Mouse (Mus musculus) neural tube, embryonic 13.5 days (tissue): ENCODE measurements around the gene Manbal. TPM values are rescaled to one million over a fixed set of nuclear protein-coding genes. Genes with fewer than 3 reads are reported as not detected.

Experiments used
- ATAC-seq: fragments of 200-750 bp; cut with Nextera tagmentation; 2 replicates; pipeline ENCODE4 v1.8.0; 2017; ENCODE audit warnings: low read depth, mild to moderate bottlenecking, moderate TSS enrichment, moderate library complexity
- H3K27ac ChIP-seq: fragments of 300-500 bp; sonication (generic); replicated peaks from 2 replicates; pipeline ENCODE4 v1.5.1; 2015; ENCODE audit warnings: moderate library complexity, mild to moderate bottlenecking, inconsistent platforms
- H3K27me3 ChIP-seq: fragments of 300-500 bp; sonication (generic); 2 replicates; pipeline ENCODE4 v1.6.1; 2015; ENCODE audit warnings: mild to moderate bottlenecking, inconsistent platforms
- H3K36me3 ChIP-seq: fragments of 300-500 bp; sonication (generic); 2 replicates; pipeline ENCODE4 v1.6.1; 2015; ENCODE audit warnings: mild to moderate bottlenecking, inconsistent platforms
- H3K4me1 ChIP-seq: fragments of 300-500 bp; sonication (generic); replicated peaks from 2 replicates; pipeline ENCODE4 v1.6.1; 2015; ENCODE audit warnings: inconsistent platforms
- H3K4me2 ChIP-seq: fragments of 300-500 bp; sonication (generic); 2 replicates; pipeline ENCODE4 v1.6.1; 2015; ENCODE audit warnings: inconsistent platforms, mild to moderate bottlenecking, moderate library complexity
- H3K4me3 ChIP-seq: fragments of 300-500 bp; sonication (generic); 2 replicates; pipeline ENCODE4 v1.5.1; 2015; ENCODE audit warnings: mild to moderate bottlenecking, inconsistent platforms
- H3K9ac ChIP-seq: fragments of 300-500 bp; sonication (generic); 2 replicates; pipeline ENCODE4 v1.6.1; 2015; ENCODE audit warnings: moderate library complexity, mild to moderate bottlenecking, inconsistent platforms
- H3K9me3 ChIP-seq: fragments of 300-500 bp; sonication (generic); 2 replicates; pipeline ENCODE4 v1.6.1; 2016; ENCODE audit warnings: inconsistent platforms
- WGBS: fragments of 180-500 bp; shearing (Covaris S2); methylation state at CpG from one replicate; pipeline ENCODE4 v1.1.7; 2015; 5-methylcytosine and 5-hydroxymethylcytosine counted together
- polyA plus RNA-seq: library from polyadenylated mRNA; unstranded; fragments of >200 nt; fragmentation: Nextera tagmentation; extraction: Ambion mirVana; gene quantifications from 2 replicates; pipeline ENCODE4 v1.2.1, GENCODE M21; 2015

Gene Manbal
- polyA plus RNA-seq, result 77.6 and 89.9 TPM in 2 replicates

DNA sequence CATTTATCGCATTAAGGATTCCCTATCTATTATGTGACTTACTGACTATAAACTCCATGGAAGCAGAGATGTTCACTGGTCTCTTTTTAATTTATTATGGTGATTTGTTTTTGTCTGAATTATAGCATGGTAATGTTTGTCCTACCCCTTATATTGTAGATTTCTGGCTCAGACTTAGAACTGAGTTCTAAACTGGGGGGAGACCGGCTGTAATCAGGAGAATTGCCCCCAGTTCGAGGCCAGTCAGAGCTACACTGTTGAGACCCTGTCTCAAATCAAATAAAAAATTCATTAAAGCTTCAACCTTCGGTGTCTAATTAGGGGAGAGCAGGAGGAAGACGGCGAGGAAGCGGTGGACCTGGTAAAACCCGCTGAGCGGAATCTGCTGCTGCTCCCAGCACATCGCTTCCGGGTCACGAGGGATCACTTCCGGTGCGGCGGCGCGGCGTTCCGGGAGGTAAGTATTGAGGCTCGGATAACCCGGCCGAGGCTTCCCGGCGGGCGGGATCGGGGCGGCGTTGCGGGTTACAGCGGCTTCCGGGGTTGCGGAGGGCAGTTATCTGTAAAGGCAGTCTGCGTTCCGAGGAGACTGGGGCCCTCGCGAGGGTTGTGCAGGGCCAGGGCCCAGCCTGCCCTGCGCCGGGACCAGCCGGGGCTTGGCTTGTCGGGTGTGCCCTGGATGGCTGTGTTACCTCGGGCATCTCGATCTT is at the start of gene Manbal:
TSS of gene Manbal (plus strand) at position 411 of the 710 bp plus-strand sequence.
- Histone ChIP-seq H3K9me3 (no peaks in the 10 kb centered on the region), H3K4me2 (peak within 1 kb of the TSS; percentile 95), H3K4me1 (peaks cover 34% of the 10 kb centered on the region), H3K4me3 (peak within 1 kb of the TSS; percentile 69), H3K36me3 (no peaks in the 10 kb centered on the region), H3K27ac (peak within 1 kb of the TSS; percentile 90), H3K9ac (peak within 1 kb of the TSS; percentile 89), H3K27me3 (no peaks in the 10 kb centered on the region)
- WGBS, result 4% methylated on average over 42 of the region's 42 CpGs
- ATAC-seq, result peak; percentile 89

DNA sequence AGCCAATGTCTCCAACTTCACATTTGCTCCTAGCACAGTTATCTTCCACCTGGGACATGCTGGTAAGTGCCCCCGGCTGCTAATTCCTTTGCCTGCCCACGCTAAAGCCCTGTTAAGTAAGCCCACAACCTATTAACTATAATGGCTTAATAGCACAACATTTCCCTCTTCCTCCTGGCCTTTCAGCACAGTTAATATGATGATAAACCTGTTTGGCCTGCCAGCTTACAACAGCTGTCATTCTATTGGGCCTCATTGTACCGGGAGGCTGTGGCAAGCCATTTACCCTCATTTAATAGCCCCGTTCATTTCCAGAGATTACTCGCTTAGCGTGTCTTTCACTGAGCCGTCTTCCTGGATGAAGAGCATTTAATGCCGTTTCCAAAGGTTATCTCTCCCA is 47.3 kb upstream of the Manbal start:
- H3K27me3 ChIP-seq, result no peaks in the 10 kb centered on the region
- H3K4me2 ChIP-seq, result no peak overlapping the region
- no peaks in the 10 kb centered on the region for H3K9me3 ChIP-seq
- peaks cover 33% of the 10 kb centered on the region for H3K4me1 ChIP-seq
- no peak overlapping the region for H3K4me3 ChIP-seq
- no peak overlapping the region for H3K9ac ChIP-seq
- peaks cover 89% of the 10 kb centered on the region for H3K36me3 ChIP-seq
- 55% methylated on average over 8 of the region's 8 CpGs for WGBS
- no peak for ATAC-seq
- peak overlapping the region; percentile 70 for H3K27ac ChIP-seq

DNA sequence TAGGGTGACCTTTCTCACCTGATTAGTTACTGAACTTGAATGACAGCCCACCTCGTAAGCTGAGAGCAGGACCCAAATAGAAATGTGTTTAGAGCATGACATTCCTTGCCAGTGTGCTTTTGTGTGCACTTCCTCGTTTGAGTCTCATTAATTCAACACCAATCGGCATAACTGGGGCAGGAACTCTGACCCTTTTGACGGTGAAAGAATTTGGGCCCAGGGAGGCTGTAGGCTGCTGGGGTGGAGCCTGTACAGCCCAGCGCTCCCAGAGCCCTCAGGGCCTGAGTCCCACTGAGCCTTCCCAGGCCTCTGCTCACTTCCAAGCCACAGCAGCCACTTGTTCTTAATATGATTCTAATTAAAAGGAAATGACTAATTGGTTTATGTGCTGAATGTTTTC is 46.5 kb upstream of the Manbal start:
- Histone ChIP-seq H3K27me3 (no peaks in the 10 kb centered on the region), H3K9ac (no peak overlapping the region), H3K27ac (peak overlapping the region; percentile 70; the same call in 1 of the 2 replicates), H3K9me3 (no peaks in the 10 kb centered on the region), H3K4me3 (no peak overlapping the region), H3K4me2 (no peak overlapping the region), H3K4me1 (peaks cover 33% of the 10 kb centered on the region), H3K36me3 (peaks cover 89% of the 10 kb centered on the region)
- 56% methylated on average over 5 of the region's 5 CpGs for WGBS
- ATAC-seq, result no peak

DNA sequence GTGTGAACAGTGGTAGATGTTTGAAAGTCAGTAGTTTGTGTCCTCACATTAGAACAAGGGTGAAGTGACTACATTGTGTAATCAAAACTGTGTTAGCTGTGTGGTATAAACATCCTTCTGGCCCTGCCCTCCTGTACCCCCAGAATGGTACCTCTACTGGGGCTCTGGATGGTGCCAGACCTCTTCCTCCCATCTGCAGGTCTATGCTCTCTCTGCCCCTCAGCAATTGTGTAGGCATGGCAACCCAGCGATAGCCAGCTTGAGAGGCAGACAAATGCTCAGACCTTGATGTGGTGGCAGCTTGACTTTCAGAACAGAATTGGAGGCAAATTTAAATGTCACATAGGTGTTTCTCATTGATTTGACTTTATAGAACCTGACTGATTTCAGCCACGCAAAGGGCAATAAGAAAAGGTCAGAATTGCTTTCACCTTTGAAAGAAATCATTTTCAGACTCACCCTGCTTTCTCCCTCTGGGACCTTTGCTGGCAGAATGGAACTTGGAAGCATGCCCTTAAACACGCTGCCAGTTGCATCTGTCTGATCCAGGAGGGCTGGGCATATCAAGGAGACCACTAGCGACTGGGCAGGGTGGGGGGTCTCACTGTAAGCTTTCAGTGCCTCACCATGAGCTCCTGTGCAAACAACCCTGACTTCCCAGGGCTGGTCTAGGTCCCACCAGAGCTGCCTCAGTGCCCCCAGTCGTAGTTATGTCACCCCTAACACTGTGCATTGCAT is 45.2 kb upstream of the Manbal start:
- no peak overlapping the region for H3K4me3 ChIP-seq
- no peak overlapping the region for H3K9ac ChIP-seq
- peak overlapping the region; percentile 61; the same call in 1 of the 2 replicates for H3K27ac ChIP-seq
- no peaks in the 10 kb centered on the region for H3K27me3 ChIP-seq
- H3K9me3 ChIP-seq, result no peaks in the 10 kb centered on the region
- peaks cover 32% of the 10 kb centered on the region for H3K4me1 ChIP-seq
- no peak for ATAC-seq
- H3K4me2 ChIP-seq, result no peak overlapping the region
- H3K36me3 ChIP-seq, result peaks cover 91% of the 10 kb centered on the region
- WGBS, result 72% methylated on average over 5 of the region's 5 CpGs

DNA sequence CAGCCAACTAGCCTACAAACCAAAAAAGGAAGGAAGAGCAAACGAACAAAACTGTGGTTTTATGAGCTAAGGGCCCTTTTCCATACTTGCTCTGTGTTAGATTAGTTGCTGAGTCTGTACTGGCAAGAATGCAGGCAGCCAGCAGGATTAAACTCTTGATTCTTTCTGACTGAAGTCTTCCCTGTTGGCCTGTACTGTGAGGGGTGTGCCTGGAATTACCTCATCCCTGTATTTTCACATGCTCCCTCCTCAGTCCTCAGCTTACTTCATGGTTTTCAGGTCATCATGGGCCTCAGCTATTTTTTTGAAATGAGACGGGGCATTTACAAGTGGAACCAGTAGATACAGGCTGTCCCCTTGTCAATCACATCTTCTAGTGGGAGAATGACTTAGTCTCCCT is 42.2 kb upstream of the Manbal start:
- peaks cover 73% of the 10 kb centered on the region for H3K36me3 ChIP-seq
- no peak overlapping the region for H3K4me3 ChIP-seq
- no peaks in the 10 kb centered on the region for H3K27me3 ChIP-seq
- no peak overlapping the region for H3K4me2 ChIP-seq
- H3K9me3 ChIP-seq, result no peaks in the 10 kb centered on the region
- H3K9ac ChIP-seq, result no peak overlapping the region
- no peak for ATAC-seq
- H3K4me1 ChIP-seq, result peaks cover 44% of the 10 kb centered on the region
- WGBS, result 84% methylated on average over 2 of the region's 2 CpGs
- no peak overlapping the region for H3K27ac ChIP-seq

DNA sequence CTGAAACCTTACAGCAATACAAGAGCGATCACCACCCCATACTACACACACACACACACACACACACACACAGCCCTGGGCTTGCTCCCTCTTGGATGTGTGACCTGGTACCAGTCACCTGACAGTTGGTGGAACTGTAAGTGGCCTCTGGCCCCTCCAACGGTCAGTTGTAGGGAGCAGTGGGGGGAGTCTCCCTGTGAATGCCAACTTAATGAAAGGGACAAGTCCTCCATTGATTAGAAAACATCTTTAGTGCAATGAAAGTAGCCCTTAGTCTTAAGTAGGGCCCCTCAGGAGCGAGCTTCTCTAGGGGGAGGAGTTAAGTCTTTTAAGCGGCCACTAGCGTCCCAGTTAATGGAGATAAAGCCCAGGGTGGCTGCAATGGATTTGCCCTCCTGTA is 39.3 kb upstream of the Manbal start:
- 13% methylated on average over 5 of the region's 5 CpGs for WGBS
- H3K4me3 ChIP-seq, result no peak overlapping the region
- H3K9me3 ChIP-seq, result no peaks in the 10 kb centered on the region
- peak; percentile 36 for ATAC-seq
- peaks cover 44% of the 10 kb centered on the region for H3K36me3 ChIP-seq
- peak overlapping the region; percentile 55 for H3K27ac ChIP-seq
- no peaks in the 10 kb centered on the region for H3K27me3 ChIP-seq
- H3K4me2 ChIP-seq, result no peak overlapping the region
- 0 out of 2 replicates have a peak overlapping the region, but pooled peaks have one; percentile 3 for H3K9ac ChIP-seq
- H3K4me1 ChIP-seq, result peaks cover 28% of the 10 kb centered on the region

DNA sequence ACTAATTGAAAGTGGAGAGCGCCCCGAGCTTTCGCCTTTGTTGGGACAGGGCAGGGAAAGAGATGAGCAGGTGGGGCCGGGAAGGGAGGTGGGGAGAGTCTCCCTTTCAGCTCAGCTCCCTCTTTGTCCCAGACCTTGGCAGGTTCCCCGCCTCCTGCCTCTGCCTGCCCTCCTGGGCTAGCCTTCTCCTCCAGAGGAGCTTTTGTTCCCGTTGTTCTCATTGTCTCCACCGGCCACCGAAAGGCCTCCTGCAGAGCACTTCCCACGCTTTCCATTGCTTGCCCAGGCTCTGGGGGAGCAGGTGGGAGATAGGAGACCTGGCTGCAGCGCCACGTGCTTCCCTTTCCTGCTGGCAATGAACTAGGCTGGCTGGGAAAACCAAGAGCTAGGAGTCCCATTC is 38.8 kb upstream of the Manbal start:
- no peaks in the 10 kb centered on the region for H3K9me3 ChIP-seq
- H3K27me3 ChIP-seq, result no peaks in the 10 kb centered on the region
- WGBS, result 10% methylated on average over 11 of the region's 11 CpGs
- H3K36me3 ChIP-seq, result peaks cover 39% of the 10 kb centered on the region
- ATAC-seq, result peak; percentile 44
- peaks cover 28% of the 10 kb centered on the region for H3K4me1 ChIP-seq
- H3K4me2 ChIP-seq, result no peak overlapping the region
- H3K4me3 ChIP-seq, result no peak overlapping the region
- H3K9ac ChIP-seq, result peak overlapping the region; percentile 3; the same call in 1 of the 2 replicates
- peak overlapping the region; percentile 55 for H3K27ac ChIP-seq

DNA sequence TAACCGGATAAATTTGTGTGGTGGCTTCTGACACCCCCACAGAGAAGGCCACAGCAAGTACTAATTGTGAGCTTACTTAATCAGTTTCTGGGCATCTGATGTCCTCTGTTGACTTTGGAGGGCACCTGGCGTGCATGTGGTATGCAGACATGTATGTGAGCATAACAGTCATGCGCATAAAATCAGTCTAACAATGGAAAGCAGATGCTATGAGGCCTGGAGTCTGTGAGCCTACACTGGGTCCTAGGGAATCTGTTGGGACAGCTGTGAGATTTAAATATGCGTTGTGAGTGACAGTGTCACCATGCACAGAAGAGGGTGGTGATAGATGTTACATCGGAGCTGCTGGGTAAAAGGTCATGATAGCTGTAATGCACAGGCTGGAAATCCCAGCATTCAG is 35.3 kb upstream of the Manbal start:
- peak overlapping the region; percentile 1; the same call in 1 of the 2 replicates for H3K9ac ChIP-seq
- ATAC-seq, result no peak
- H3K4me2 ChIP-seq, result no peak overlapping the region
- peak overlapping the region; percentile 15; the same call in 1 of the 2 replicates for H3K27ac ChIP-seq
- peaks cover 5% of the 10 kb centered on the region for H3K36me3 ChIP-seq
- H3K27me3 ChIP-seq, result no peaks in the 10 kb centered on the region
- H3K4me1 ChIP-seq, result peaks cover 28% of the 10 kb centered on the region
- H3K4me3 ChIP-seq, result no peak overlapping the region
- H3K9me3 ChIP-seq, result no peaks in the 10 kb centered on the region
- 61% methylated on average over 5 of the region's 5 CpGs for WGBS

DNA sequence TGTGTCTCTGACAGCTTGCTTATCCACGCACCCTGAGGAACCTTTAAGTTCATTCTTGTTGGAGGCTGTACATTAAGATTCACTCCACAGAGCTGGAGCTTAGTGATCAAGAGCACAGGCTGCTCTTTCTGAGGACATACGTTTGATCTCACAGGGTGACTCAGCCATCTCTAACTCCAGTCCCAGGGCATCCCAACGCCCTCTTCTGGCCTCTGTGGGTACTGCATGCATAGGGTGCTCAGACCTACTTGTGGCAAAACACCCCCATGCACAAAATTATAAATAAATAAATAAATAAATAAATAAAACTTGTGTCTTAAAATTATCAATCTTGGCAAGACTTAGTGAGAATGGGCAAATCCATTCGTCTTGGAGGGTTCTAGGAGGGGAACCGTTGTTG is 28.7 kb upstream of the Manbal start:
- H3K4me3 ChIP-seq, result no peak overlapping the region
- no peaks in the 10 kb centered on the region for H3K27me3 ChIP-seq
- no peak for ATAC-seq
- no peaks in the 10 kb centered on the region for H3K36me3 ChIP-seq
- peaks cover 42% of the 10 kb centered on the region for H3K4me1 ChIP-seq
- no peaks in the 10 kb centered on the region for H3K9me3 ChIP-seq
- no peak overlapping the region for H3K4me2 ChIP-seq
- 30% methylated on average over 5 of the region's 5 CpGs for WGBS
- no peak overlapping the region for H3K9ac ChIP-seq
- H3K27ac ChIP-seq, result no peak overlapping the region

DNA sequence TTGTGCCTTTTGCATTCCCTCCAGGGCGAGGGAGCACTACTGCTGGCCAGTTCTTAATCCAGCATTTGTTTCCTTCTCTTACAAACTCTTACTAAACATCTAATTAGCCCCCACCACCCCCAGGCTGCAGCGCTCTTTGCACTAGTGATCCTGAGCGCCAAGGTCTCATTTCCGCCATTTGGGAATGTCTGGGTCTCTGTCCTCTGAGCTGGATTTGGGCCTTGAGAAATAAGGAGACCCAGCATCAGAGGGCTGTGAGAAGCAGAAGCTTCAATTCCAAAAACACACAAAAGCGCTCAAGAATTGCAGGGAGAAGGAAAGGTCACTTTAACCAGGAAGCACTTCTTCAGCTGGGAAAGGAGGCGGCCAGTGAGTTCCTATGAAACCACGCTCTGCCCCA is 27.9 kb upstream of the Manbal start:
- no peaks in the 10 kb centered on the region for H3K27me3 ChIP-seq

DNA sequence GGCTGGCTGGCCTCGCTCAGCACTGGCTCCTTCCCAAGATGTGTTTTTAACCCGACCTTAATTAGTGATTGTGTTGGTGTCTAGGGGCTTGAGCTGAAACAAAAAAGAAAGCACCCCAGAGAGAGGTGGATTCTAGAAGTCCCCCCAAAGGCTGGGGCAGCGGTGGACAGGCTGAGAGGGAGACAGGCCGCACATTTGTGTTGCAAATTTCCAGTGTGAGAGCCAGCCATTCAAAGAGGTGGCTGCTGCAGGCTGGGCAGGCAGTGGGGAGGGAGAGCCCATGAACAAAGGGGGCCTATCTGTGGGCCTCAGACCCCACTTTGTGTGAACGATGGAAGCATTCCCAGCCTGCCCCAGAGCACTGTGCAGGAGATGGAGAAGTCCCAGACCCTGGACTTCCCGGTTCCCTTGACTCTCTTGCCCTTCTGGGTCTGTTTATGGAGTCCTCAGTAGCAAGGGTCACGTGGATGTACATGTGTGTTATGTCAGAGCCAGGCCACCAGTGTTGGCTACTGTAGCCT is 27.1 kb upstream of the Manbal start:
- H3K4me3 ChIP-seq, result no peak overlapping the region
- no peaks in the 10 kb centered on the region for H3K9me3 ChIP-seq
- H3K27ac ChIP-seq, result peak overlapping the region; percentile 84
- WGBS, result 17% methylated on average over 7 of the region's 7 CpGs
- peak overlapping the region; percentile 26; the same call in 1 of the 2 replicates for H3K9ac ChIP-seq
- H3K27me3 ChIP-seq, result no peaks in the 10 kb centered on the region
- H3K4me2 ChIP-seq, result no peak overlapping the region
- no peaks in the 10 kb centered on the region for H3K36me3 ChIP-seq
- peak; percentile 64 for ATAC-seq
- peaks cover 42% of the 10 kb centered on the region for H3K4me1 ChIP-seq

More for the DNA sequence above, 27.9 kb upstream of the Manbal start:
- no peaks in the 10 kb centered on the region for H3K36me3 ChIP-seq
- no peaks in the 10 kb centered on the region for H3K9me3 ChIP-seq
- H3K27ac ChIP-seq, result peak overlapping the region; percentile 84
- H3K4me1 ChIP-seq, result peaks cover 42% of the 10 kb centered on the region
- no peak for ATAC-seq
- H3K4me3 ChIP-seq, result no peak overlapping the region
- no peak overlapping the region for H3K9ac ChIP-seq
- no peak overlapping the region for H3K4me2 ChIP-seq
- 80% methylated on average over 7 of the region's 7 CpGs for WGBS
